Comparison of ENCODE assay signal across 8 mouse cellular contexts in genomic region chr8:114018364-114018763, GRCm38 (mm10).
DNase-seq lines count a peak whose midpoint lies in the region; ATAC-seq lines count a peak whose summit lies in the region.

No protein-coding gene starts in this region.

- H3K9ac ChIP-seq in liver, embryonic 12.5 days: no peak overlapping the region

- ATAC-seq in megakaryocyte progenitor cell, adult 5-6 weeks (replicated peaks; ENCODE audit: poor library complexity): peak; percentile 70
- ATAC-seq in liver, embryonic 12.5 days: no peak
- no peak for ATAC-seq in erythroblast, adult 5-6 weeks (replicated peaks; ENCODE audit: low FRiP score, poor library complexity, severe bottlenecking)

- H3K4me2 ChIP-seq in liver, embryonic 12.5 days: no peak overlapping the region

- DNase-seq in cerebellum, adult 18-20 months: peak; percentile 12 to 13
- no peak for DNase-seq in cerebellum, adult 11-12 months
- DNase-seq in ovary, postnatal 14 days (ENCODE audit: low spot score): peak; percentile 1
- no peak for DNase-seq in ovary, postnatal 10 days (ENCODE audit: low spot score)
- peak; percentile 2 for DNase-seq in kidney, adult 9 months

- 50% methylated on average over 5 of the region's 5 CpGs for WGBS in liver, embryonic 12.5 days (ENCODE audit: insufficient replicate concordance)

- no peaks in the 10 kb centered on the region for H3K27me3 ChIP-seq in liver, embryonic 12.5 days (replicated peaks)

- no peak overlapping the region for H3K27ac ChIP-seq in liver, embryonic 12.5 days

- H3K9me3 ChIP-seq in liver, embryonic 12.5 days (replicated peaks): no peaks in the 10 kb centered on the region

- no peaks in the 10 kb centered on the region for H3K36me3 ChIP-seq in liver, embryonic 12.5 days

- no peaks in the 10 kb centered on the region for H3K4me1 ChIP-seq in liver, embryonic 12.5 days

- H3K4me3 ChIP-seq in liver, embryonic 12.5 days: no peak overlapping the region

Comparison
In these comparisons a context has a peak if more than half of its experiments do, and no peak if none do; other contexts are left out.
1. DNase-seq: peak in cerebellum, adult 18-20 months (2 of 2), ovary, postnatal 14 days (single experiment) and kidney, adult 9 months (single experiment); none in cerebellum, adult 11-12 months (single experiment) and ovary, postnatal 10 days (single experiment).